Mouse (Mus musculus) cerebellum, adult 2 months (tissue): ENCODE measurements around the gene Il10rb.

Experiments used
- CTCF ChIP-seq: fragments of 200-500 bp; IDR thresholded peaks from 2 replicates; pipeline ENCODE4 v1.5.1; 2011; ENCODE audit warnings: low read depth, mild to moderate bottlenecking, control low read depth, low read length, moderate library complexity, borderline replicate concordance; ENCODE audit not compliant: insufficient read depth
- POLR2A ChIP-seq: fragments of 200-500 bp; IDR thresholded peaks from 2 replicates; pipeline ENCODE4 v1.6.1; 2011; ENCODE audit warnings: low read length, control low read depth, borderline replicate concordance; ENCODE audit not compliant: insufficient read depth

DNA sequence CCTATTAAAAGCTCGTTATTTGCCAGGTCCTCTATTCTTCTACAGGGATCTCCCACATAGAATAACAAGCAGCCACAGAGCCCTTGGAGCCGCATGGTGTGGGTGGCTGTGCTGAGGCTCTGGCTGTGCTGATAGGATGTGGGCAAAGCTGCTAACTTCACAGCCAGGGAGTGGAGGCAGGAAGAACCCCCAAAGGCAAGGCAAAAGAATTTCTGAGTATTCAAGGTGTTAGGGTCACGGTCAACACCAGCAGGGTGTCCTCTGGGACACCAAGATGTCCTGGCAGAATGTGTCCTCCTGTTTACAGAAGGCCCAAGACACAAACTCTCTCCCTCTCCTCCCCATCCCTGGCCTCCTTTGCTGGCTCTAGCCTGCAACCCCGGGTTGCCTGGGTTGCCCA is 36.5 kb downstream of the Il10rb start:
- TF ChIP-seq POLR2A, result no peak
- no peak for TF ChIP-seq CTCF
